ENCODE assay signal across 17 mouse cellular contexts in genomic region chr13:70978547-70979307, GRCm38 (mm10).
DNase-seq lines count a peak whose midpoint lies in the region; ATAC-seq and TF ChIP-seq lines count a peak whose summit lies in the region.
"Had no signal": no experiment of that assay in that cellular context is flagged by ENCODE, and none has a peak within 500 bp of the region (broad histone marks: within the 10 kb centered on the region; RNA-seq: fewer than 3 reads in every experiment).

No protein-coding gene starts in this region.

- TF ChIP-seq CTCF in midbrain, postnatal 0 days (IDR thresholded peaks at IDR 0.05), result no peak

- peak overlapping the region; percentile 69 for H3K27ac ChIP-seq in hindbrain, embryonic 10.5 days
- H3K27ac ChIP-seq in hindbrain, embryonic 13.5 days, result no peak overlapping the region
- peak overlapping the region; percentile 63 for H3K27ac ChIP-seq in midbrain, embryonic 12.5 days (replicated peaks)
- H3K27ac ChIP-seq in midbrain, postnatal 0 days (ENCODE audit: low read depth, low read length), result no peak overlapping the region
- peak overlapping the region; percentile 75 for H3K27ac ChIP-seq in forebrain, embryonic 12.5 days
- H3K27ac ChIP-seq in liver, embryonic 11.5 days (ENCODE audit: low read depth, low read length), result no peak overlapping the region
- H3K27ac ChIP-seq: embryonic facial prominence, embryonic 13.5 days; heart, adult 2 months; kidney, embryonic 15.5 days; limb, embryonic 15.5 days; stomach, embryonic 15.5 days had no signal

- H3K4me1 ChIP-seq in hindbrain, embryonic 10.5 days (replicated peaks), result peaks cover 10% of the 10 kb centered on the region
- H3K4me1 ChIP-seq in hindbrain, embryonic 13.5 days (replicated peaks), result no peaks in the 10 kb centered on the region
- H3K4me1 ChIP-seq in midbrain, embryonic 12.5 days, result peaks cover 11% of the 10 kb centered on the region; the same call in 1 of the 2 replicates
- no peaks in the 10 kb centered on the region for H3K4me1 ChIP-seq in midbrain, postnatal 0 days (ENCODE audit: insufficient read depth, low read length)
- peaks cover 11% of the 10 kb centered on the region for H3K4me1 ChIP-seq in forebrain, embryonic 12.5 days
- H3K4me1 ChIP-seq in liver, embryonic 11.5 days (replicated peaks; ENCODE audit: control insufficient read depth, insufficient read depth, low read length), result no peaks in the 10 kb centered on the region
- H3K4me1 ChIP-seq: embryonic facial prominence, embryonic 13.5 days; kidney, embryonic 15.5 days; limb, embryonic 15.5 days; stomach, embryonic 15.5 days had no signal

- no peak overlapping the region for H3K4me2 ChIP-seq in hindbrain, embryonic 13.5 days
- no peak overlapping the region for H3K4me2 ChIP-seq in midbrain, embryonic 12.5 days (replicated peaks)
- no peak overlapping the region for H3K4me2 ChIP-seq in midbrain, postnatal 0 days (ENCODE audit: low read depth, low read length, poor library complexity, severe bottlenecking)
- H3K4me2 ChIP-seq in forebrain, embryonic 12.5 days, result no peak overlapping the region
- no peak overlapping the region for H3K4me2 ChIP-seq in liver, embryonic 11.5 days
- H3K4me2 ChIP-seq: embryonic facial prominence, embryonic 13.5 days; kidney, embryonic 15.5 days; limb, embryonic 15.5 days; lung, embryonic 14.5 days; stomach, embryonic 15.5 days had no signal

- H3K9me3 ChIP-seq in hindbrain, embryonic 10.5 days, result no peaks in the 10 kb centered on the region
- H3K9me3 ChIP-seq in hindbrain, embryonic 13.5 days, result no peaks in the 10 kb centered on the region
- no peaks in the 10 kb centered on the region for H3K9me3 ChIP-seq in midbrain, embryonic 12.5 days
- H3K9me3 ChIP-seq in midbrain, postnatal 0 days (ENCODE audit: low read length), result no peaks in the 10 kb centered on the region
- H3K9me3 ChIP-seq in forebrain, embryonic 12.5 days, result no peaks in the 10 kb centered on the region
- no peaks in the 10 kb centered on the region for H3K9me3 ChIP-seq in liver, embryonic 11.5 days (ENCODE audit: control insufficient read depth, low read length)
- H3K9me3 ChIP-seq: embryonic facial prominence, embryonic 13.5 days; kidney, embryonic 15.5 days; limb, embryonic 15.5 days; stomach, embryonic 15.5 days had no signal

- no peaks in the 10 kb centered on the region for H3K27me3 ChIP-seq in hindbrain, embryonic 10.5 days (ENCODE audit: insufficient read depth, poor library complexity, severe bottlenecking)
- H3K27me3 ChIP-seq in hindbrain, embryonic 13.5 days, result no peaks in the 10 kb centered on the region
- no peaks in the 10 kb centered on the region for H3K27me3 ChIP-seq in midbrain, embryonic 12.5 days
- H3K27me3 ChIP-seq in midbrain, postnatal 0 days (ENCODE audit: insufficient read depth, low read length), result no peaks in the 10 kb centered on the region
- H3K27me3 ChIP-seq in forebrain, embryonic 12.5 days, result no peaks in the 10 kb centered on the region
- no peaks in the 10 kb centered on the region for H3K27me3 ChIP-seq in liver, embryonic 11.5 days (replicated peaks; ENCODE audit: control insufficient read depth, insufficient read depth, low read length)
- H3K27me3 ChIP-seq: embryonic facial prominence, embryonic 13.5 days; kidney, embryonic 15.5 days; limb, embryonic 15.5 days; stomach, embryonic 15.5 days had no signal

- no peaks in the 10 kb centered on the region for H3K36me3 ChIP-seq in hindbrain, embryonic 10.5 days
- no peaks in the 10 kb centered on the region for H3K36me3 ChIP-seq in hindbrain, embryonic 13.5 days
- H3K36me3 ChIP-seq in midbrain, embryonic 12.5 days, result no peaks in the 10 kb centered on the region
- H3K36me3 ChIP-seq in midbrain, postnatal 0 days (ENCODE audit: insufficient read depth, low read length), result no peaks in the 10 kb centered on the region
- no peaks in the 10 kb centered on the region for H3K36me3 ChIP-seq in forebrain, embryonic 12.5 days (replicated peaks)
- H3K36me3 ChIP-seq in liver, embryonic 11.5 days (ENCODE audit: control insufficient read depth, insufficient read depth, low read length), result no peaks in the 10 kb centered on the region
- H3K36me3 ChIP-seq: embryonic facial prominence, embryonic 13.5 days; kidney, embryonic 15.5 days; limb, embryonic 15.5 days; stomach, embryonic 15.5 days had no signal

- ATAC-seq in hindbrain, embryonic 13.5 days (ENCODE audit: low FRiP score), result no peak
- peak; percentile 93 for ATAC-seq in midbrain, embryonic 12.5 days (ENCODE audit: low FRiP score, low read depth)
- ATAC-seq in midbrain, postnatal 0 days (ENCODE audit: low FRiP score), result no peak
- ATAC-seq in forebrain, embryonic 12.5 days (ENCODE audit: low FRiP score), result peak; percentile 89
- no peak for ATAC-seq in liver, embryonic 11.5 days (replicated peaks; ENCODE audit: low FRiP score)

- H3K4me3 ChIP-seq in hindbrain, embryonic 10.5 days, result no peak overlapping the region
- H3K4me3 ChIP-seq in hindbrain, embryonic 13.5 days, result no peak overlapping the region
- H3K4me3 ChIP-seq in midbrain, embryonic 12.5 days, result no peak overlapping the region
- no peak overlapping the region for H3K4me3 ChIP-seq in midbrain, postnatal 0 days (ENCODE audit: low read depth, low read length)
- H3K4me3 ChIP-seq in forebrain, embryonic 12.5 days (replicated peaks), result no peak overlapping the region
- no peak overlapping the region for H3K4me3 ChIP-seq in liver, embryonic 11.5 days (ENCODE audit: low read depth, low read length)
- H3K4me3 ChIP-seq: embryonic facial prominence, embryonic 13.5 days; heart, adult 2 months; kidney, embryonic 15.5 days; limb, embryonic 15.5 days; stomach, embryonic 15.5 days had no signal

- WGBS in hindbrain, embryonic 10.5 days, result 75% methylated on average over 4 of the region's 5 CpGs
- WGBS in hindbrain, embryonic 13.5 days, result 61% methylated on average over 5 of the region's 5 CpGs
- WGBS in midbrain, embryonic 12.5 days, result 65% methylated on average over 4 of the region's 5 CpGs
- 72% methylated on average over 4 of the region's 5 CpGs for WGBS in midbrain, postnatal 0 days
- WGBS in forebrain, embryonic 12.5 days, result 58% methylated on average over 3 of the region's 5 CpGs
- WGBS in liver, embryonic 11.5 days, result 85% methylated on average over 5 of the region's 5 CpGs

- DNase-seq in hindbrain, embryonic 10.5 days (ENCODE audit: low spot score), result no peak
- DNase-seq in midbrain, postnatal 0 days (ENCODE audit: low spot score), result no peak
- DNase-seq in liver, embryonic 11.5 days (ENCODE audit: low spot score), result no peak
- no peak for DNase-seq in urinary bladder, postnatal 36 days (ENCODE audit: low spot score in 2 of 2)
- DNase-seq: adrenal gland, adult 8-10 months; B cell, adult 2 months; cerebellum, adult 18-20 months; heart, adult 2 months; lung, embryonic 14.5 days; thymus, postnatal 25 days had no signal

- no peak overlapping the region for H3K9ac ChIP-seq in hindbrain, embryonic 13.5 days
- no peak overlapping the region for H3K9ac ChIP-seq in midbrain, embryonic 12.5 days (replicated peaks)
- no peak overlapping the region for H3K9ac ChIP-seq in midbrain, postnatal 0 days (replicated peaks; ENCODE audit: low read length, poor library complexity, severe bottlenecking)
- H3K9ac ChIP-seq in forebrain, embryonic 12.5 days, result no peak overlapping the region
- H3K9ac ChIP-seq in liver, embryonic 11.5 days (ENCODE audit: low read depth, low read length), result no peak overlapping the region
- H3K9ac ChIP-seq: embryonic facial prominence, embryonic 13.5 days; kidney, embryonic 15.5 days; limb, embryonic 15.5 days; lung, embryonic 14.5 days; stomach, embryonic 15.5 days had no signal

Comparison
In these comparisons a context has a peak if more than half of its experiments do, and no peak if none do; other contexts are left out.
1. H3K27ac ChIP-seq: peak in hindbrain, embryonic 10.5 days (single experiment), midbrain, embryonic 12.5 days (single experiment) and forebrain, embryonic 12.5 days (single experiment); none in hindbrain, embryonic 13.5 days (single experiment), midbrain, postnatal 0 days (single experiment) and liver, embryonic 11.5 days (single experiment).
2. ATAC-seq: peak in midbrain, embryonic 12.5 days (single experiment) and forebrain, embryonic 12.5 days (single experiment); none in hindbrain, embryonic 13.5 days (single experiment), midbrain, postnatal 0 days (single experiment) and liver, embryonic 11.5 days (single experiment).